Mouse (Mus musculus) small intestine, adult 2 months (tissue): ENCODE measurements around the gene Ssbp3.

ENCODE experiments used
- CTCF ChIP-seq: fragments of 200-500 bp; IDR thresholded peaks from 2 replicates; pipeline ENCODE4 v1.5.1; 2012; ENCODE audit warnings: low read depth, mild to moderate bottlenecking, control low read depth, inconsistent platforms, low read length, moderate library complexity, mixed read lengths; ENCODE audit not compliant: insufficient replicate concordance, insufficient read length; ENCODE audit errors: extremely low read depth
- POLR2A ChIP-seq: fragments of 200-500 bp; IDR thresholded peaks from 2 replicates; pipeline ENCODE4 v1.6.1; 2012; ENCODE audit warnings: low read depth, mild to moderate bottlenecking, control low read depth, inconsistent platforms, low read length, moderate library complexity

GRCm38 (mm10) chr4:107084343-107084742, 173.8 kb downstream of the Ssbp3 start:
- TF ChIP-seq CTCF (no peak), POLR2A (no peak)
